Mouse (Mus musculus): ENCODE data around the gene Chaf1b.

Gene Chaf1b

GRCm38 (mm10) chr16:93912808-93913207, 29.1 kb downstream of the Chaf1b start:
- no peak for DNase-seq (ENCODE audit: low read depth, low spot score)

- peak; percentile 75 for DNase-seq (ENCODE audit: low read depth, low spot score)
These were observed 30.3 kb downstream of the Chaf1b start for GRCm38 (mm10) chr16:93913881-93914576.

DNA sequence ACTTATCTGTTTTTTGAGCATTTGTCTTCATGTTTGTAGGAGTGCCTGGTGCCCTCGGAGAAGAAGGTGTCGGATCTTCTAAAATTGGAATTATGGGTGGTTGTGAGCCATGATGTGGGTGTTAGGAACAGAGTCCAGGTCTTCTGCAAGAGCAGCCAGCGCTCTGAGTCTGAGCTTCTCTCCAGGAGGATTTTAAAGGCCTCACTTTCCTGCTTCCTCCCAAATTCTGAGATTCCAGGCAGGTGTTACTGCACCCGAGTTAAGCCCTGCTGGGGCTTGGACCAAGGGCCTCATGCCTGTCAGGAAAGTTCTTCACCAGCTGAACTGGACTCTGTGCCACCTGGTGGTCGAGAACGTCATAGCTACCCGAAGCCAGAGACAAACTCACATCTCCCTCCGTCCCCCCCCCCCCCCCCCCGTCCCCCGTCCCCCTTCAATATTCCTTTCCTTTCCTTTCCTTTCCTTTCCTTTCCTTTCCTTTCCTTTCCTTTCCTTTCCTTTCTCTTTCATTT, 31.7 kb downstream of the Chaf1b start:
- DNase-seq (ENCODE audit: low read depth, low spot score) = peak; percentile 60

- DNase-seq (ENCODE audit: low read depth, low spot score) = peak; percentile 88
These were observed 34.3 kb downstream of the Chaf1b start for GRCm38 (mm10) chr16:93917712-93918678.

- DNase-seq (ENCODE audit: low read depth, low spot score) = no peak
These were observed 35.0 kb downstream of the Chaf1b start for GRCm38 (mm10) chr16:93918679-93919060.

- no peak for DNase-seq (ENCODE audit: low read depth, low spot score)
These were observed 35.5 kb downstream of the Chaf1b start for GRCm38 (mm10) chr16:93919189-93919588.

- peak; percentile 11 for DNase-seq (ENCODE audit: low read depth, low spot score)
These were observed 37.0 kb downstream of the Chaf1b start for GRCm38 (mm10) chr16:93920673-93921072.

DNA sequence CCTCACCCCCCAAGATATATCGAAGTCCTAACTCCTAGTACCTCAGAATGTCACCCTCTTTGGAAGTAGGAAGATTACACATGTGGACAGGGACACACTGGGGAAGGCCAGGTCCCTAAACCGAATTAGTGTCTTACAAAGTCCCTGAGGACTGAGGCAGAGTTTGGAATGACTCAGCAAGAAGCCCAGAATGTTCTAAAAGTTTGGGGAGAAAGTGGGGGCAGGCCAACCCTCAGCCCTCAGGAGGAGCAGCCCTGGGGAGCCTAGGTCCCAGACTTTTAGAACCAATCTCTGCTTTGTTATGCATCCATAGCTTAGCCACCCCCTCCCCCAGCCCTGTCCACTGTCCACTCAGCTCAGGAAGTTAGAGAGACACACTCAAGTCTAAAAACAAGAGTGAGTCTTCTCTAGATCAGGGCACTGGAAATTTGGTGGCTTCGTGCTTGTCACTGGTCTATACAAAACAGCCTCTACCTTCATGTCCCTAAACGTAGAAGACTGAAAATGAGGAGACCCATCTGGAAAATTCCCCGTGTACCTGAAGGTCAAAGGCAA, 39.2 kb downstream of the Chaf1b start:
- no peak for DNase-seq (ENCODE audit: low read depth, low spot score)

GRCm38 (mm10) chr16:93923788-93924187, 40.1 kb downstream of the Chaf1b start:
- DNase-seq (ENCODE audit: low read depth, low spot score) = no peak

- DNase-seq (ENCODE audit: low read depth, low spot score) = no peak
These were observed 42.1 kb downstream of the Chaf1b start for GRCm38 (mm10) chr16:93925684-93926247.

DNA sequence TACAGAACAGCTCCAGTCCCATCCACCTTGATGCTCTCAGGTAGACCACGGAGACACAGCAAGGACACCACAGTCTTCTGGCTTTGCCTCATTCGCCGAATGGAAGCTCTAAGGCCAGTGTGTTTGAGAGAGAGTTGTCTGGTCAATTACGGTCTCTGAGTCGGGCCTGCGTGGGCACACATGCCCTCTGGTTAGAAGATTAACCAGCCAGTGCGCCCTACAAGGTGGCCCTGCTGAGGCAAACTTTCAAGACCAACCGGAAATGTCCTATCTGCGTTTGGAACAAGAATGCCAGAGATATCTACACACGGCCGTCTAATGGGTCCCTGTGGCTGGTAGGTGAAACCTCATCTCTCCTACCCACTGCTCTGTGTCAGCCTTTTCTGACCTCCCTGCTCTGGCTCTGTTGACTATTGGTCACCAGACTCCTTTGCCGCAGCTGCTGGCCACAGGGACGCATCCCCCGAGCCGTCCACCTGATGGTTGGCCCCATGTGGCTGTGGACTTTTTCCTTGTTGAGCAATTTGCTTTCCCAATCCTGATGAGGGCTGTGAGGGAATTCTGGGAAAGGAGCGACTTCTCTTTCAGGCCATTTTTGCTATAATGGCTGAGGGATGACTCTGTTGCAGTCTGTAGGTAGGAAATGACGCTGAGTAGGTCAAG, 45.8 kb downstream of the Chaf1b start:
- no peak for DNase-seq (ENCODE audit: low read depth, low spot score)

GRCm38 (mm10) chr16:93932185-93933168, 48.8 kb downstream of the Chaf1b start:
- no peak for DNase-seq (ENCODE audit: low read depth, low spot score)

- DNase-seq (ENCODE audit: low read depth, low spot score) = no peak
These were observed 50.9 kb downstream of the Chaf1b start for GRCm38 (mm10) chr16:93934588-93934987.

- DNase-seq (ENCODE audit: low read depth, low spot score) = peak; percentile 45
These were observed 51.3 kb downstream of the Chaf1b start for GRCm38 (mm10) chr16:93935009-93935408.

GRCm38 (mm10) chr16:93938400-93938846, 54.7 kb downstream of the Chaf1b start:
- DNase-seq (ENCODE audit: low read depth, low spot score) = peak; percentile 56

GRCm38 (mm10) chr16:93939961-93940360, 56.3 kb downstream of the Chaf1b start:
- no peak for DNase-seq (ENCODE audit: low read depth, low spot score)

DNA sequence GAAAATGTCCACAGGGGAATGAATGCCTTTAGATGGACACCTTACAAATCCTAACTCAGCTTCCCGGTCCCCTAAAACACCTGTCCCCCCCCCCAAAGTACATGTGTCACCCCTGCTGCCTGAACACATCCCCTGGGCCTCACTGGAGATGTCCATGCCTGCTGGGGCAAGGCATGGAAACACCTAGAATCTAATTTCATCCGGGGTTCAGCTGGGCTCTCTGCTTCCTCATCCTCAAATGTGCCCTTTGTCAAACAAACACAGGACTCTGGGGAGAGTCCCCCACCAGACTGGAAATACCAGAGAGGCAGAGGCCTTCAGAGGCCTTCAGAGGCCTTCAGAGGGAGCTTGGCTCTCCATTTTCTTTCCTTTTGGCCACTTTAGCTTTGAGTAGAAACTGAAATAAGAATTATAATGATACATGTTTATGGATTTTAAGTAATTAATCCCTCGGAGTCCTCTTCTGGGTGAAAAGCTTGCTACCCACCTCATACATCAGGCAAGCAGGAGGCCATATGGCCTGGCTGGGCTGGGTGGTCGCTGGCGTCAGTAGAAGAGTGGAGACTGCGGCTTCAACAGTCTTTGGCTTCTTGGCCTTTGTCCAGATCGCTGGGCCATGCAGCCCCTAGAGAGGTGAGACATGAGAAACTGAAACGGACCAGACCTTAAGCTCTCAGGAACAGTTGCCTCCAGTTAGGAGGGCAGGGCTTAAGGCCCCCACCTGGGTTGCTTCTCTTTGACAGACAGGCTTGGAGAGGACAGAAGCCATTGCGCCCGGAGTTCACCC, 58.3 kb downstream of the Chaf1b start:
- DNase-seq (ENCODE audit: low read depth, low spot score) = no peak

DNA sequence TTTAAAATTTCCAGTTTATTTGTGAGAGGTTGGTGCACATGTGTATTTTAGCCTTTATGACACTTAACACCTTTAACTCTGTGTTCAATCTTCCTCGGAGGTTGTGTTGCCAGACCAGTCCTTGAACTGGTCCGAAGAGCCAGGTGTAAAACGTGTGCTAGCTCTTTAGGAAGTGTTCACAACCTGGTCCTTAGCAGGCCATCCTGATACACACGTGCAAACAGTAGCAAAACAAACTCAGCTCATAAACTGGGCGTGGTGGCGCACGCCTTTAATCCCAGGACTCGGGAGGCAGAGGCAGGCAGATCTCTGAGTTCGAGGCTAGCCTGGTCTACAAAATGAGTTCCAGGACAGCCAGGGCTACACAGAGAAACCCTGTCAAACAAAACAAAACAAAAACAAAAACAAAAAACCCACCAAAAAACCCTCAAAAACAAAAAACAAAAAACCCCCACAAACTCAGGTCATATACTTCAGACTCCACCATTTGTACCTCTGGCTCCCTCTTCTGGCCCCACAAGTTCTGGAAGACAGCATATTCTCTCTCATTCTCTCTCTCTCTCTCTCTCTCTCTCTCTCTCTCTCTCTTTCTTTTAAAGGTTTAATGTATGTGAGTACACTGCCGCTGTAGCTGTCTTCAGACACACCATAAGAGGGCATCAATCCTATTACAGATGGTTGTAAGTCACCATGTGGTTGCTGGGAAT, 59.2 kb downstream of the Chaf1b start:
- DNase-seq (ENCODE audit: low read depth, low spot score) = no peak

Data from CD4-positive helper T cell, adult 2 months (primary cell).